Mouse (Mus musculus): ENCODE results near the gene Gzmb.

GRCm38 (mm10) chr14:56293146-56293545, 31.1 kb upstream of the Gzmb start:
- no peak for TF ChIP-seq CTCF (IDR thresholded peaks at IDR 0.05; ENCODE audit: low read depth, low read length)
- no peak for TF ChIP-seq POLR2A (IDR thresholded peaks at IDR 0.05; ENCODE audit: extremely low read depth, insufficient read depth, low read length)
